Comparison of ENCODE assay signal across 14 mouse cellular contexts in the genomic region with DNA sequence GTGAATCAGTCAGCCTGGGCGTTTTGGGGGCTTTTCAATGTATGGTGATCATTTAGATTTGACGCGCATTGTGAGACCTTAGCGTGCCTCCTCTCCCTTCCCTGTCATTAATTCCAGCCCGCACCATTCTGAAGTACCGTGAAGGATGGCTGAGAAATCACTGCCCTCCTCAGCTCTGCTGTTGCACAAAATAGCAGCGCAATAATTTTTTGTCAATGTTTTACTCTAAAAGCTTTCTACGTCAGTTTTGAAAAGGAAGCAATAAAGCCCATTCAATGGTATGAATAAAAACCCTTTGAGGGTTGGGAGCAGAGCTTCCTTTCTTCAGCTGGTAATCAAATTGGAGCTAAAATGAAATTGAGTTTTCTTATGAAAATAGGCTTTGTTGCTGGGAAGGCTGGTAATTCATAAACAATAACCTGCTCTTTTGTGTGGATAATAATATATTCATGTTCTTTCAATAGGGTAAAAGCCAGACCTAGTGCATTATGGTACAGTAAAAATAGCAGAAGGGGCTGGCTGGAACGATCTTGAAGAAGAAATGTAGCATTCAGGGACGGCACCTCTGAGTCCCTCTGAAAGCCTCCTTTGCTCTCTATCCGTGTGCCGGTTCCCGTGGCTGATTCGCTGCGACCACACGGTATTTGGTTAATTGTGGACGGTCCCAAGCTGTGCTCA.
DNase-seq lines count a peak whose midpoint lies in the region; ATAC-seq and TF ChIP-seq lines count a peak whose summit lies in the region.
"Had no signal": no experiment of that assay in that cellular context is flagged by ENCODE, and none has a peak within 500 bp of the region (broad histone marks: within the 10 kb centered on the region; RNA-seq: fewer than 3 reads in every experiment).

No protein-coding gene starts in this region.

- H3K4me1 ChIP-seq in embryonic facial prominence, embryonic 10.5 days = peaks cover 38% of the 10 kb centered on the region
- peaks cover 48% of the 10 kb centered on the region for H3K4me1 ChIP-seq in forebrain, embryonic 13.5 days
- peaks cover 18% of the 10 kb centered on the region for H3K4me1 ChIP-seq in hindbrain, embryonic 16.5 days (ENCODE audit: control insufficient read depth, insufficient read depth, low read depth, low read length)
- peaks cover 39% of the 10 kb centered on the region for H3K4me1 ChIP-seq in midbrain, embryonic 14.5 days (ENCODE audit: control insufficient read depth, insufficient read depth, low read length)
- H3K4me1 ChIP-seq: liver, embryonic 13.5 days; megakaryocyte, embryonic 14.5 days had no signal

- peak overlapping the region; percentile 37; the same call in 1 of the 2 replicates for H3K9ac ChIP-seq in forebrain, embryonic 13.5 days
- H3K9ac ChIP-seq in hindbrain, embryonic 16.5 days (ENCODE audit: low read depth, low read length) = peak overlapping the region; percentile 11; the same call in 1 of the 2 replicates
- peak overlapping the region; percentile 14; the same call in 1 of the 2 replicates for H3K9ac ChIP-seq in midbrain, embryonic 14.5 days (replicated peaks; ENCODE audit: low read length)
- H3K9ac ChIP-seq: embryonic facial prominence, embryonic 13.5 days; liver, embryonic 13.5 days had no signal

- no peaks in the 10 kb centered on the region for H3K9me3 ChIP-seq in embryonic facial prominence, embryonic 10.5 days
- no peaks in the 10 kb centered on the region for H3K9me3 ChIP-seq in forebrain, embryonic 13.5 days (replicated peaks)
- H3K9me3 ChIP-seq in hindbrain, embryonic 16.5 days (ENCODE audit: control insufficient read depth, low read length) = no peaks in the 10 kb centered on the region
- H3K9me3 ChIP-seq in midbrain, embryonic 14.5 days (ENCODE audit: control insufficient read depth, low read length) = no peaks in the 10 kb centered on the region
- H3K9me3 ChIP-seq: embryonic facial prominence, embryonic 13.5 days; liver, embryonic 13.5 days had no signal

- H3K4me2 ChIP-seq in forebrain, embryonic 13.5 days = peak overlapping the region; percentile 55
- peak overlapping the region; percentile 13 for H3K4me2 ChIP-seq in hindbrain, embryonic 16.5 days (ENCODE audit: low read length)
- H3K4me2 ChIP-seq in midbrain, embryonic 14.5 days (ENCODE audit: low read length) = peak overlapping the region; percentile 46
- H3K4me2 ChIP-seq: embryonic facial prominence, embryonic 13.5 days; liver, embryonic 13.5 days had no signal

- no peaks in the 10 kb centered on the region for H3K36me3 ChIP-seq in embryonic facial prominence, embryonic 10.5 days (replicated peaks)
- no peaks in the 10 kb centered on the region for H3K36me3 ChIP-seq in forebrain, embryonic 13.5 days (ENCODE audit: poor library complexity, severe bottlenecking)
- H3K36me3 ChIP-seq in hindbrain, embryonic 16.5 days (ENCODE audit: control insufficient read depth, insufficient read depth, low read length) = no peaks in the 10 kb centered on the region
- H3K36me3 ChIP-seq in midbrain, embryonic 14.5 days (ENCODE audit: control insufficient read depth, insufficient read depth, low read length) = no peaks in the 10 kb centered on the region
- H3K36me3 ChIP-seq: embryonic facial prominence, embryonic 13.5 days; liver, embryonic 13.5 days had no signal

- peak; percentile 52 for ATAC-seq in forebrain, embryonic 13.5 days
- ATAC-seq in hindbrain, embryonic 16.5 days = no peak
- no peak for ATAC-seq in midbrain, embryonic 14.5 days (ENCODE audit: low FRiP score, low TSS enrichment)

- H3K27ac ChIP-seq in embryonic facial prominence, embryonic 10.5 days (replicated peaks) = peak overlapping the region; percentile 49; the same call in 1 of the 2 replicates
- peak overlapping the region; percentile 76 for H3K27ac ChIP-seq in forebrain, embryonic 13.5 days
- no peak overlapping the region for H3K27ac ChIP-seq in hindbrain, embryonic 16.5 days (ENCODE audit: low read depth, low read length)
- H3K27ac ChIP-seq in midbrain, embryonic 14.5 days (replicated peaks; ENCODE audit: low read depth, low read length) = peak overlapping the region; percentile 22; the same call in 1 of the 2 replicates
- no peak overlapping the region for H3K27ac ChIP-seq in layer of hippocampus, adult 2 months
- H3K27ac ChIP-seq: embryonic facial prominence, embryonic 13.5 days; liver, embryonic 13.5 days had no signal

- peaks cover 22% of the 10 kb centered on the region for H3K27me3 ChIP-seq in embryonic facial prominence, embryonic 10.5 days (replicated peaks; ENCODE audit: low read depth, poor library complexity, severe bottlenecking)
- no peaks in the 10 kb centered on the region; the same call in 1 of the 2 replicates for H3K27me3 ChIP-seq in forebrain, embryonic 13.5 days
- peaks cover 3% of the 10 kb centered on the region; the same call in 1 of the 2 replicates for H3K27me3 ChIP-seq in hindbrain, embryonic 16.5 days (replicated peaks; ENCODE audit: control insufficient read depth, insufficient read depth, low read length)
- H3K27me3 ChIP-seq in midbrain, embryonic 14.5 days (ENCODE audit: control insufficient read depth, insufficient read depth, low read length) = no peaks in the 10 kb centered on the region; the same call in 1 of the 2 replicates
- H3K27me3 ChIP-seq: liver, embryonic 13.5 days had no signal

- no peak overlapping the region for H3K4me3 ChIP-seq in embryonic facial prominence, embryonic 10.5 days
- H3K4me3 ChIP-seq in forebrain, embryonic 13.5 days = peak overlapping the region; percentile 29
- H3K4me3 ChIP-seq in hindbrain, embryonic 16.5 days (ENCODE audit: low read length) = no peak overlapping the region
- H3K4me3 ChIP-seq in midbrain, embryonic 14.5 days (replicated peaks; ENCODE audit: low read depth, low read length) = 0 out of 2 replicates have a peak overlapping the region, but pooled peaks have one; percentile 1
- H3K4me3 ChIP-seq in layer of hippocampus, adult 2 months = no peak overlapping the region
- H3K4me3 ChIP-seq: embryonic facial prominence, embryonic 13.5 days; liver, embryonic 13.5 days; megakaryocyte, embryonic 14.5 days had no signal

- DNase-seq in embryonic facial prominence, embryonic 10.5 days (ENCODE audit: low spot score) = no peak
- peak; percentile 54 for DNase-seq in midbrain, embryonic 14.5 days
- DNase-seq in testis, postnatal 10 days (ENCODE audit: low spot score) = no peak
- no peak for DNase-seq in heart, postnatal 14 days
- no peak for DNase-seq in layer of hippocampus, adult 2 months (ENCODE audit: low spot score in 2 of 2)
- no peak for DNase-seq in adrenal gland, postnatal 25 days
- DNase-seq: cerebellum, postnatal 36 days; kidney, postnatal 4 days; left cerebral cortex, postnatal 4 days; liver, embryonic 13.5 days had no signal

- intact Hi-C loops in heart, postnatal 14 days (cut with DNase I) = no loop called here

- no peak for TF ChIP-seq CTCF in layer of hippocampus, adult 2 months (conservative IDR thresholded peaks at IDR 0.05)

- WGBS in embryonic facial prominence, embryonic 10.5 days = 74% methylated on average over 17 of the region's 17 CpGs
- WGBS in forebrain, embryonic 13.5 days = 22% methylated on average over 17 of the region's 17 CpGs
- 22% methylated on average over 17 of the region's 17 CpGs for WGBS in hindbrain, embryonic 16.5 days
- 17% methylated on average over 17 of the region's 17 CpGs for WGBS in midbrain, embryonic 14.5 days

Comparison
In these comparisons a context has a peak if more than half of its experiments do, and no peak if none do; other contexts are left out.
1. H3K27ac ChIP-seq: peak in embryonic facial prominence, embryonic 10.5 days (single experiment), forebrain, embryonic 13.5 days (single experiment) and midbrain, embryonic 14.5 days (single experiment); none in hindbrain, embryonic 16.5 days (single experiment) and layer of hippocampus, adult 2 months (single experiment).
2. H3K4me3 ChIP-seq: peak in forebrain, embryonic 13.5 days (single experiment) and midbrain, embryonic 14.5 days (single experiment); none in embryonic facial prominence, embryonic 10.5 days (single experiment), hindbrain, embryonic 16.5 days (single experiment) and layer of hippocampus, adult 2 months (single experiment).
3. Peak in every context shown above with its lines, with median percentiles within 50 percentile points of each other: H3K4me2 ChIP-seq and H3K9ac ChIP-seq.